Mouse (Mus musculus) c-Kit-positive CD71-negative TER-119-negative erythroid progenitor cells, embryonic 14.5 days (primary cell): ENCODE measurements around the gene Trpc5.

ENCODE experiments used
- DNase-seq: peaks from one replicate; pipeline ENCODE4 v3.0.0-alpha.2; 2013; ENCODE audit warnings: low read depth

Gene Trpc5

GRCm38 (mm10) chrX:144688142-144688206, at the start of gene Trpc5:
Gene Trpc5, minus strand, starts transcription at chrX:144688180.
- DNase-seq: no peak

- no peak for DNase-seq
Observed at GRCm38 (mm10) chrX:144716330-144716729, 28.4 kb upstream of the Trpc5 start.

GRCm38 (mm10) chrX:144689859-144690181, 1.8 kb upstream of the Trpc5 start:
- DNase-seq: no peak

- no peak for DNase-seq
Observed at GRCm38 (mm10) chrX:144689119-144689858, 1.3 kb upstream of the Trpc5 start.

- no peak for DNase-seq
Observed at GRCm38 (mm10) chrX:144688207-144689118, 483 bp upstream of the Trpc5 start, which contains the start of gene Rtl4. Gene Rtl4, plus strand, starts transcription at chrX:144688907.

- no peak for DNase-seq
Observed at GRCm38 (mm10) chrX:144687742-144688141, 238 bp downstream of the Trpc5 start.

GRCm38 (mm10) chrX:144652196-144652595, 35.8 kb downstream of the Trpc5 start:
- no peak for DNase-seq

- DNase-seq: peak; percentile 10
Observed at GRCm38 (mm10) chrX:144645394-144645793, 42.6 kb downstream of the Trpc5 start.

GRCm38 (mm10) chrX:144644756-144645155, 43.2 kb downstream of the Trpc5 start:
- DNase-seq: no peak

GRCm38 (mm10) chrX:144612753-144613152, 75.2 kb downstream of the Trpc5 start:
- DNase-seq: no peak

GRCm38 (mm10) chrX:144536431-144536830, 151.5 kb downstream of the Trpc5 start:
- no peak for DNase-seq

GRCm38 (mm10) chrX:144526042-144526441, 161.9 kb downstream of the Trpc5 start:
- no peak for DNase-seq

- no peak for DNase-seq
Observed at GRCm38 (mm10) chrX:144523239-144523638, 164.7 kb downstream of the Trpc5 start.

GRCm38 (mm10) chrX:144491394-144491793, 196.6 kb downstream of the Trpc5 start:
- no peak for DNase-seq

- DNase-seq: no peak
Observed at GRCm38 (mm10) chrX:144464416-144464815, 223.6 kb downstream of the Trpc5 start.

- DNase-seq: no peak
Observed at GRCm38 (mm10) chrX:144456281-144456680, 231.7 kb downstream of the Trpc5 start, which contains the start of gene Trpc5os. Gene Trpc5os, plus strand, starts transcription at chrX:144456581.

GRCm38 (mm10) chrX:144423848-144424247, 264.1 kb downstream of the Trpc5 start:
- DNase-seq: no peak

- no peak for DNase-seq
Observed at GRCm38 (mm10) chrX:144421091-144421490, 266.9 kb downstream of the Trpc5 start.

- DNase-seq: no peak
Observed at GRCm38 (mm10) chrX:144420259-144420658, 267.7 kb downstream of the Trpc5 start.

- no peak for DNase-seq
Observed at GRCm38 (mm10) chrX:144408036-144408435, 279.9 kb downstream of the Trpc5 start.

- peak; percentile 16 for DNase-seq
Observed at GRCm38 (mm10) chrX:144403526-144403925, 284.5 kb downstream of the Trpc5 start.

- no peak for DNase-seq
Observed at GRCm38 (mm10) chrX:144374196-144374595, 313.8 kb downstream of the Trpc5 start.

- no peak for DNase-seq
Observed at GRCm38 (mm10) chrX:144338355-144338754, 349.6 kb downstream of the Trpc5 start.

GRCm38 (mm10) chrX:144337938-144338337, 350.0 kb downstream of the Trpc5 start:
- no peak for DNase-seq
